Mouse (Mus musculus) left cerebral cortex, postnatal 10 days (tissue): ENCODE results near the gene Aldob. TPM values are rescaled to one million over a fixed set of nuclear protein-coding genes. Genes with fewer than 3 reads are reported as not detected.
A peak's percentile ranks its signal among the peaks of the same experiment; 100 is the strongest.
"Not testable (repeated sequence)": the region's sequence is repeated elsewhere in the genome, so short reads cannot be mapped to it uniquely, and the experiment has no call there.

Experiments used
- DNase-seq, 2 experiments: peaks; one replicate each; pipeline ENCODE4 v3.0.0; 2021 to 2022; ENCODE audit warnings: low spot score in 2 of 2, mixed read lengths in 1 of 2; ENCODE audit errors: extremely low spot score in 1 of 2
- intact Hi-C: fragments of 180-260 bp; cut with DNase I; formaldehyde crosslinking; loops from one replicate; pipeline ENCODE4 v1.15.1; 2025
- total RNA-seq, 2 experiments: library from RNA; stranded (reverse); gene quantifications; 2 replicates each; pipeline ENCODE4 v1.2.3; 2021

The Aldob gene
- total RNA-seq, 2 experiments from 2014 or later: 1.2 to 2.4 TPM

DNA sequence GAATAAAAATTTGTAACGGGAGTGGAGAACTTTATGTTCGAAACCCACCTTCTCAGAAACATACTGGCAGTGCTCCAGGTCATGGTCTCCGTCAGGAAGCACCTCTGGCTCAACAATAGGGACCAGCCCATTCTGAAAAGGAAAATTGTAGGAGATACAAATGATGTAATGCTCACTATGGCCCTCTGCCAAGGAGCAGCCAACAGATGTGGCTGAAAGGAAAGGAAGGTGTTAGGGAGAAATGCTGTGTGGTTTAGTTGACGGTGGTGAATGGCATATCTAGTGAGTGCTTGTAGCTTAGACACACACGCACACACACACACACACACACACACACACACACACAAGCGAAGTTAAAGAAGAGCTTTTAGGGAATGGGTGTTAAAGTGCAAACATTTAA lies 9.7 kb downstream of the Aldob start:
- DNase-seq: no peak
- intact Hi-C loops: no loop called here

DNA sequence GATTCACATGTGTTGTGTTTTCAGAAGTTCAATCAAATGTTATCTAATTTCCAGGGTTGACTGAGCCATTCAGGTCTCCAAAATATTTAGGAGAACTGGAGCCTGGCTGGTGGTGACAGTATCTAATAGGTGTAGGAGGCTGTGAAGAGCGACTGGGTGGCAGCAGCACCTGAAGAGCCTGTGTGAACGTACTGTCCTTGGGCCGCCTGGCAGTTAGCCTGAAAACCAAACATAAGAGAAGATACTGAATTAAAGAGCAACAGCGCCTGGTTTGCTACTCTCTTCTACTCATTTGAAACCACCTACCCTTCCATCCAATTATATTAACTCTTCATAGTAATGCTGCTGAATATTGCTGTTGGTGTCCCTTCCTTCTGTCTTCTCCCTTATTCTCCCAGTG lies 12.7 kb downstream of the Aldob start:
- DNase-seq: no peak
- intact Hi-C loops: no loop called here

DNA sequence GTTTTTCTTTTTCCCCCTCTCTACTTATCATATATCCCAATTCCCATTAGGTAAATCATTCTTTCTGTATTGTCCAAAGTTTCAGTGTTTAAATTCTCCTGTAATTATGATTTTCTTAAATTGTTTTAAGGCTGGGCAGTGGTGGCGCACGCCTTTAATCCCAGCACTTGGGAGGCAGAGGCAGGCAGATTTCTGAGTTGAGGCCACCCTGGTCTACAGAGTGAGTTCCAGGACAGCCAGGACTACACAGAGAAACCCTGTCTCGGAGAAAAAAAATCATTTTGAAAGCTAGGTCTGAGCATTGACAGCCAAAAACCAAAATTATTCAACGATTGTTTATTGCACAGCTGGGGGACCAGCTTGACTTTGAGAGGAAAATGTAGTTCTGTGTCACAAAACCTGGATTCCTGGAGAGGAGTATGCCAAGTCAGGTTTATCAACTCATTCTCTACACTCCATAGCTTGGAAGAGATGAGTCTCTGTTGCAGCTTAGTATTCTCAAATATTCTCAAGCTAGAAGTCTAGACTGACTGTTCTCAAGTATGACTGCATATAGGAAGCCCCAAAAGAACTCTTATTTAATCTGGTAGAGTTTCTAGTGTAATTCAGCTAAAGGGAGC lies 13.6 kb downstream of the Aldob start:
- no peak for DNase-seq
- intact Hi-C loops: no loop called here

DNA sequence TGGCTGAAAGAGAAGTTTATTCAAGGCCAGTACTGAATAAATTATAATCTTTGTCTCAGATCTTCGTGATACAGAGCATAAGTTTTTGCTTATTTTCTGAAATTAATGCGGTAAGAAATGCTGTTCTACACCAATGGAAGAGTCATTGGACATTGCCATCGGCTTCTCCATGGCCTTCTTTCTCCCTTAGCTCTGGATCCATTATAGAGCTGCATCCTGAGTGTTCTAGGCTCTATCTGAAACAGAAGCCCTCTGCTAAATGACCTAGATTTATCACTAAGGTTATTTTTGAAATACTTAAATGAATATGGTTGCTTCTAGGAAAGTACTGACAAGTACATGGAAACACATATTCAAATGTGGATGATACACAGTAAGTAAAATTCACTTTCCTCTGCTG lies 14.3 kb downstream of the Aldob start:
- intact Hi-C loops: no loop called here

DNA sequence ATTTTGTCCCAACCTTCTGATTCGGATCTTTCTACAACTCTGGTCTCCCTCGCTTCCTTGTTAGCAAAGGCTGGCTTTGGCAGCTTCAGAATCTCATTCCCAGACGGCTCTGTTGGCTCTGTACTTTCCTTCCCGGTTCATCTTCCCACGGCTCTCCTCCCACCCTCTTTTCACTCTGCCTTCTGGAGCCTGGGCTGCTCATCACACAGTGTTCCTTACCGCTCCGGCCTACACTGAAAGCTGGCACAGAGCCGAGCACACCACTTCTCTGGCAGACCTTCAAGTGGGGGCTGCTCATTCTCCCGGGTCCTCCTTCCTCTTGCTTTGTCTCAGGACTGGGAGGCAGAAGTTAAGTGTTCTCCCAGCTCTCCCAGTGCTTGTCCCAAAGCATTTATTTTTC lies 26.8 kb downstream of the Aldob start:
- intact Hi-C loops: loop anchor here (5.0 kb wide), 1 partner anchor 105 kb away; no protein-coding TSS in a partner anchor
- peak; percentile 56 to 73 for DNase-seq

More for the DNA sequence above, 14.3 kb downstream of the Aldob start:
- no peak for DNase-seq

DNA sequence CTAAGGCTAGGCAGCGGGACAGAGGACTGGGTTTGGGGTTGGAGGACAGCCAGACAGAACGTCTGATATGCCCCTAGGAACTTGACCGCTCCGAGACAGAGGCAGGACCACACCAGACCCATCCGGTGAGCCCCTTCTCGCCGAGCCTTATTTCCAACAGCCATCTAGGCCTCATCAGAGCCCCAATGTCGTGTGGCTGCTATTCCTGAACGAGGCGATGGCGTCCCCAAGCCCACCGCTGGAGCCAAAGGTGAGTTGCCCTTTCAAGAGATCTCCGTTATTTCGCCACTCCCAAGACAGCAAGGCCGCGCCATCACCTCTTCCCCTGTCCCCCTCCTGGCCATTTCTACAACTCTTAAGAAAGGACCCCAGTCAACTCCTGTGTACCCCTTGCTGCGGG lies 28.0 kb downstream of the Aldob start:
- intact Hi-C loops: loop anchor here (5.0 kb wide), 1 partner anchor 106 kb away; no protein-coding TSS in a partner anchor
- no peak for DNase-seq

DNA sequence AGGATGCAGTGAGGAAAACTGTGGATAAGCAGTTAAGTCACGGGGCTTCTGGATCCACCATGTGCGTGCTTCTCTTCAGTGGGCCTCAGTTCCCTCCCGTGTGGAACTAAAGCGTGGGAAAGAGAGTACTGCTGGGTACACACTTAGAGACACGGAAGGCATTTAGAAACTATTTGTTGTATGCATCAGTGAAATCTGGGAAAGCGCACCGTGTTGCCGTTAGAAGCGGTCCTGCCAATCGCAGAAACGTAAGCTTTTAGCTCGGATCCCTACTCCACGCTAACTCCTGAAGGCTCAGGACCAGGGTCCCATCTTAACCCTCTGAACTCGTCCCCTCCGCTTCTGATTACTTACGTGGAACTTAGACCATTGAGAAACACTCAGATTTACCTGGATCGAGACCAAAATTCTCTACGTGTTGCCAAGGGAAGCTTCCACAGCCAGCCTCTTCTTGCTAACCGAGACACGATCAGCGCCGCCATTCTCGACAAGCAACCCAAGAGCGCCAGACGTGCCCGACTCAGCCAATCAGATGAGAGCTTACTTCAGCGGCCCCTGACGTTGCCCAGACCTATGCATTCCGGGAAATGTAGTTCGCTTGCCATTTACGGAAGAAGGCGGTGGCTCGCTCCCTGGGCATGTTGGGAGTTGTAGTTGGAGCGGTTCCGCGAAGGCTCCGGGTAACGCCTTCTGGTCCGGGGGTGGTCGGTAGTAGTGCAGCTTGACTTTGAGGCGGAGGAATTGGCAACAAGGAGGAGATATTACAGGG lies 28.6 kb downstream of the Aldob start, which contains the start of the genes Mrpl50 and Zfp189:
Gene Mrpl50, minus strand, starts transcription at position 522 of the 769 bp plus-strand sequence.
Gene Zfp189, plus strand, starts transcription at position 605 of the 769 bp plus-strand sequence.
- peak; percentile 95 to 98 for DNase-seq
- intact Hi-C loops: loop anchor here (5.0 kb wide), 1 partner anchor 107 kb away; no protein-coding TSS in a partner anchor

DNA sequence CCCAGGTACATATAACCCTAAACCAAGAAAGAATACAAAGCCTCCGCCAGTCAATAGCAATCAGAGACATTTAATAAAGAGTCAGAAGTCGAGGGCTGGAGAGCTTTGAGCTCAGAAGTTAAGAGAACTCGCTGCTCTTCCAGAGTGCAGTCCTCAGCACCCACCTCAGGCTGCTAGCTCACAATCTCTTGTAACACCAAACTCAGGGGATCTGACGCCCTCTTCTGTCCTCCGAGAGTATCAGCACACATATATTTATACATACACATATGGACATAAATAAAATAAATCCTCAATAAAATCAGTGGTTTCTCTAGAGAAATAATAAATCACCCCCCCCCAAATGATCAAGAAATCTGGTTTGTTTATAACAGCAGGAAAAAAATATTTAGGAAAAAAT lies 29.9 kb downstream of the Aldob start:
- DNase-seq: no peak
- intact Hi-C loops: no loop called here

DNA sequence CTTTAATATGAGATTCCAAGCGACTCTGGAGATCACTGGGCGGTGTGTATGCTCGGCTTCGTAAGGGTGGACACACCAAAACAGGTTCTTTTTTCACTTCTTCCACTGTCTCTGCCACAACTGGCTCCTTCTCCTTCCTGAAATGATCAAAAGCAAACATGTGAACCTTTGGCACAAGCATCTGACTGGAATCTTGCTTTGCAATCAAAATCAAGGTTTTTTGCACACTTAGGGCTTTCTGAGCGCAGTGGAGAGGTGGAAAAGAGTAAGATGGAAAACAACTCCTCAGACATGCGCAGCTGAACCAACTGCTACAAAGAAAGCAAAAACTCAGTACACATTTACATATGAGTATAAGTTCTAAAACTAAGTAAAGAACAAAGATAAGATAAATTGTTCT lies 34.9 kb downstream of the Aldob start:
- no peak for DNase-seq
- intact Hi-C loops: no loop called here

DNA sequence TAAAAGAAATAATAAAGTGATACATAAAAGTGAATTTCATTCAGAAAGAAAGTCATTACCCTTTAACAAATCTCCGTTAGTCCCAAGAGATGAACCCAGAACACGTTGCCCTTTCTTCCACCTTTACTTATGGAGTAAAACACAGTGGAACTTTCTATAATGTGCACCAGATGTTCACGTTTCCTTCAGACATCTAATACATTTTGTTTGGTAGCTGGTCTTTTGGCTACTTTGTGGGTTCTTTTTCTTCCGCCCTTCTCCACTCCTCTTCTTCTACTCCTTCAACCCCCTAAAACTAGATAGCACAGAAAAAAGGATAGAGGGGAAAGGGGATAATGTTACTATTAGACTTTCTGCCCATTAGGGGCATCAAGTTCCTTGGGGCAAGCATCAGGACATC lies 36.7 kb downstream of the Aldob start:
- no peak for DNase-seq

DNA sequence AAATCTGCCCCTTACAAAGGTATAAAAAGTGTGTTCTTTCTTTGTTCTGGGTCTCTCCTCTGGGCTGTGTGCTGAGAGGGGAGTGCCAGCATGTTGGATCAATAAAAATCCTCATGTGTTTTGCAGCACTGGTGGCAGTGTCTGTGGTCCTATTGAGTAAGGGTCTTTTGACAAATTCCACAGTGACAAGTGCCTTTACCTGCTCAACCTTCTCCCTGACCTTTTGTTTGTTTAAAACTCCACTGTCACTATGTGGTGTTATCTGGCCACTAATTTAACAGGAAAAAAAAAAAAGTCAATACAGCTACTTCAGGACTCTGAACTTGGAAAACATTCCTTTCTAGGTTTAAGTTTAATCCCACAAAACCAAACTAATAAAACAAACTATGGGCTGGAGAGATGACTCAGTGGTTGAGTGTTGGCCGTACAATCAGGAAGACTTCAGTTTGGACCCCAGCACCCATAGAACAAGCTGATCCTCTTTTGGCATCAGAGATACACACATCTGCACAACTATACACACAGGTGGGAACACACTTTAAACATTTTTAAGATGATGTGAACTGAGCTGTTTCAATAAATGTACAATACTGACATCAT lies 39.0 kb downstream of the Aldob start:
- intact Hi-C loops: not testable (repeated sequence)

More for the DNA sequence above, 36.7 kb downstream of the Aldob start:
- intact Hi-C loops: no loop called here

DNA sequence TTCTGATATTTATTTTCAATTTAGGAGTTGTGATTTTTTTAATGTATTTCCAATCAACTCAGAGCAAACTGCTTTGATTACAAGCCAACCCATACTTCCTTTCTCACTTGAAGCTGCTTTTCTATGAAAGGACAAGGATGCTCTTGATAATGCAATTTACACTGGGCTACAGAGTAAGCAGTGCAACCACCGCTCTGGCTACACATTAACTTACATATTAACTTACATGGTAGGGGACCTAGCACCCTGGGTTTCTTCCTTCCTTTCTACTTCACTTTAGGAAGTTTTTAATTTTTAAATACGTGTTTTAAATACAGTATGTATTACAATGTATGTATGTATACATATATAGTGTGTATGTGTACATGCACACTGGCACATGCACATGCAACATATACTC lies 40.2 kb downstream of the Aldob start:
- DNase-seq: no peak

More for the DNA sequence above, 39.0 kb downstream of the Aldob start:
- DNase-seq: not testable (repeated sequence)

DNA sequence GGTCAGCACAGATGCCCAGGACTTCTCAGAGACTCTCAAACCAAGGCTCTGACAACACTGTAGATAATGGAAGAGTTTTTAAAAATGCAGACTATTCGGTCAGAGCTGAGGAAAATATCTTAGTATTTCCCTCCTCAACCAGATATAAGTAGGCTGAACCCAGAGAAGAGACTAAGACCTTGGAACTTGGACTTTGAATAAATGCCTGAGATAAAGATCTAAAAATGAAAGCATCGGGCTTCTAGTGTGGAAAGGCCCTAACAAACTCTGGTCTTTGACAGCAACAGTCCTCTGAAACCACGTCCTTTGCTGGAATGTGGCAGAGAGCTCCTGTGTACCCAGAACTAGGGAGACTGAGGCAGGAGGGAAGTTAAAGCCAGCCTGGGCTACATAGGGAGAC lies 43.0 kb downstream of the Aldob start, which contains the start of gene Baat:
Gene Baat, minus strand, starts transcription at position 172 of the 400 bp plus-strand sequence.
- intact Hi-C loops: no loop called here
- DNase-seq: no peak

More for the DNA sequence above, 40.2 kb downstream of the Aldob start:
- intact Hi-C loops: no loop called here

DNA sequence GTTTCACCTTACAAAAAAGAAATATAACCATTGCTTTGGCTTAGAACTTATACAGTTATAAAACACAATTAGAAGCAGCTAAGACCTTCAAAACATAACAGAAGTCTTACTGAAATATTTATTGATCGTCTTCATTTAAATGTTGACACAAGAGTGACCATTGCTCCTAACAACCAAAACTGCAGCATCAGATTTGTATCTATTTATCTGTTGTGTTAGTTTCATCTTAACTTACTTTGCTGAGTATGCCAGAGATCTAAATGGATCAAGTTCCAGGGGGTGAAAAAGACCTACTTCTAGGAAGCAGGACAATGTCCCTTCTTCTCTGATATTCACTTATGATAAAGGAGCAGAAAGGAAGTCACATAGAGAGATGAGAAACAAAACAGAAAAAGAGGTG lies 45.8 kb downstream of the Aldob start:
- intact Hi-C loops: no loop called here
- no peak for DNase-seq

Other genes with a start within 250 kb of the Aldob start
- not detected for gene Acnat2, start 141.4 kb downstream of the Aldob start, total RNA-seq
- 1 to 10 TPM in 1 of 2 experiments, under 1 TPM in 1; 0.51 to 1.6 TPM for gene Acnat1, start 75.6 kb downstream of the Aldob start, total RNA-seq
- gene Baat, start 43.0 kb downstream of the Aldob start, total RNA-seq: under 1 TPM; 0.28 to 0.34 TPM
- 10 to 100 TPM; 33.3 to 34.1 TPM for gene Mrpl50, start 28.5 kb downstream of the Aldob start, total RNA-seq
- 1 to 10 TPM; 8.2 to 9.2 TPM for gene Zfp189, start 28.4 kb downstream of the Aldob start, total RNA-seq
- gene Tmem246, start 48.3 kb upstream of the Aldob start, total RNA-seq: 10 to 100 TPM; 78.8 to 80.6 TPM
- gene Rnf20, start 82.5 kb upstream of the Aldob start, total RNA-seq: 10 to 100 TPM; 70.9 to 73.0 TPM
- gene Ppp3r2, start 132.5 kb upstream of the Aldob start, total RNA-seq: 1 to 10 TPM in 1 of 2 experiments, under 1 TPM in 1; 0.79 to 1.8 TPM